Mouse (Mus musculus): ENCODE data around the gene Ctnna3.

GRCm38 (mm10) chr10:64311622-64312292, 881.9 kb downstream of the Ctnna3 start:
- TF ChIP-seq CTCF (IDR thresholded peaks at IDR 0.05; ENCODE audit: control insufficient read depth, insufficient read depth, low read length): no peak
- TF ChIP-seq POLR2A (IDR thresholded peaks at IDR 0.05; ENCODE audit: borderline replicate concordance, control insufficient read depth, low read depth, low read length): no peak

Data from bone marrow, adult 2 months (tissue).